Mouse (Mus musculus) neutrophil, adult 59 days (primary cell): ENCODE measurements around the gene B3gnt4. TPM values are rescaled to one million over a fixed set of nuclear protein-coding genes. Genes with fewer than 3 reads are reported as not detected.

Experiments used
- total RNA-seq, 2 experiments: library from RNA; stranded (reverse); gene quantifications; 1 replicate in 1 of 2; 2 replicates in 1 of 2; pipeline ENCODE4 v1.2.4; 2023

B3gnt4 gene
- total RNA-seq: not detected

GRCm38 (mm10) chr5:123510160-123510559 lies at the start of gene B3gnt4:
Gene B3gnt4 (plus strand): TSS chr5:123510460.

DNA sequence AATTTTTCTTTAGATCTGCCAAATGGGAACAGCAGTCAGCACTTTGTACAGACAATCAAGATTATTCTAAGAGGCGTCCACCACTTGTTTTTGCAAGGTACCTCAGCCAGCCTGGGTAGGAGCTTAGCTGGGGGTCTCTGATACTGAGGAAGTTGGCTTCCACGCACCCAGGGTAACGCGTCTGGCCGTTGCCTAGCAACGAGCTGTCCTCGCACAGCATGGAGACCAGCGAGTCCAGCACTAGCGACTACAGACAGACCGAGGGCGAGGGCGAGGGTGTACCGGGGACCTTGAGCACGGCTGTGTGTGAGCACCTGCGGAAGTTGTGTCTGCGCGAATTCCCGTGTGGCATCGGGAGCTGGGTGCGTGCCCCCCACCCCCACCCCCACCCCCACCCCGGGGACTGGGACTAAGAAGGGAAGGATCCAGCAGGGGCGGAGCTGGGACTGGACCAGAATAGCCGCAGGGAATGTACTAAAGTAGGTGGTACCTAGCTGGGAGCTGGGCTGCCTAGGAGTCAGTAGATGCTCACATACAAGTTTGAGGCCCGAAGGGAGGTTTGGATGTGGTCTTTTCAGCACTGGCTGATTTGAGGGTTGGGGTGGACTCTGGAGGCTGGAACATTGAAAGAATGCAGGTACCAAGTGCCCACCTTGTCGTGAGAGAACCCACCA lies 21.0 kb upstream of the B3gnt4 start, which contains the start of the genes Lrrc43 and Il31:
Lrrc43 (plus strand) TSS at position 194 of the 674 bp plus-strand sequence.
Il31 (minus strand) TSS at position 378 of the 674 bp plus-strand sequence.

DNA sequence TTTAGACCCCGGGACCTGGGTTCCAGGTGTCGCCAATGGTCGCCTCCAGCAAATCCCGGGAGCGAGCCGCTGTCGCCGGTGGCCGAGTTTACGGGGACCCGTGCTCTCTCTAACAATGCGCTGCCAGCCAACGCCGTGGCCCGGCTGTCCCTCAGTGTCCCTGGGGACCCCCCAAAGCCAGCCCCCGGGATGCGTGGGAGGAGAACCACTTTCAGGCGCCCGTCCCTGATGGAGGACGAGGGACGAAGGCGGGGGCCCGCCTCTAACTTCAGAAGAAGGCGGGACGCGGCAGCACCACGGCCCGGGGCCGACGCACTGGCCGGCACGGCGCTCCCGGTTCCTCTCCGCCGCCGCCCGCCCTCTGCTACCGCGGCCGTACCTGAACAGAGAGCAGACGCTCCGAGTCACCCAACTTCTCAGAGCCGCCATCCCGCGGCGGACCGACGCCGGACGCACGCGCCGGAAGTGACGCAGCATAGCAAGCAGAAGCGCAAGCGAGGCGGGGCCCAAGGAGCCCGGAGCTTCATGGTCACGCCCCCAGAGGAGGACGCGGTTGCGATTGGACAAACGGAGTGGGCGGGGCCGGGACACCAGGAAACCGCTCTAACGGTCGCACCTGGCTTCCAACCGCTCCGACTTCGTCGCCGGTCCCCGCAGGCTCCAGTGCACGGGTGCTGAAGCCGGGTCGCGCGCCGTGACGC lies 13.6 kb downstream of the B3gnt4 start, which contains the start of gene Diablo:
Diablo (minus strand) TSS at position 485 of the 701 bp plus-strand sequence.

GRCm38 (mm10) chr5:123525281-123525680 lies 15.0 kb downstream of the B3gnt4 start, which contains the start of gene Gm49027:
Gene Gm49027 (minus strand): TSS chr5:123525488.

Other genes with a start within 250 kb of the B3gnt4 start
- 1 to 10 TPM; 7.1 to 9.0 TPM for gene Bcl7a, start 166.6 kb upstream of the B3gnt4 start, total RNA-seq
- gene Mlxip, start 115.7 kb upstream of the B3gnt4 start, total RNA-seq: 10 to 100 TPM; 47.0 to 48.1 TPM
- not detected for gene Lrrc43, start 21.2 kb upstream of the B3gnt4 start, total RNA-seq
- gene Il31, start 21.0 kb upstream of the B3gnt4 start, total RNA-seq: not detected
- gene Diablo, start 13.7 kb downstream of the B3gnt4 start, total RNA-seq: 10 to 100 TPM; 35.7 to 35.8 TPM
- gene Gm49027, start 15.0 kb downstream of the B3gnt4 start, total RNA-seq: 1 to 10 TPM; 1.6 to 1.8 TPM
- 10 to 100 TPM; 29.6 to 30.4 TPM for gene Vps33a, start 62.6 kb downstream of the B3gnt4 start, total RNA-seq
- gene Clip1, start 174.2 kb downstream of the B3gnt4 start, total RNA-seq: 10 to 100 TPM; 87.9 to 96.3 TPM
- 10 to 100 TPM; 98.1 TPM for gene Zcchc8, start 210.6 kb downstream of the B3gnt4 start, total RNA-seq
- 100 to 1,000 TPM; 138 to 140 TPM for gene Rsrc2, start 239.0 kb downstream of the B3gnt4 start, total RNA-seq
- 10 to 100 TPM; 22.1 to 26.2 TPM for gene Kntc1, start 239.3 kb downstream of the B3gnt4 start, total RNA-seq